Mouse (Mus musculus): ENCODE results near the gene Uhrf1. TPM values are rescaled to one million over a fixed set of nuclear protein-coding genes. Genes with fewer than 3 reads are reported as not detected.

Uhrf1 gene
- polyA plus RNA-seq, 1 experiment from 2014 or later: 21.5 TPM

- WGBS: 95% methylated on average over 5 of the region's 5 CpGs
- H3K27ac ChIP-seq (replicated peaks; ENCODE audit: low read depth, low read length): no peak overlapping the region
- DNase-seq (no peak), ATAC-seq (ENCODE audit: low FRiP score, low TSS enrichment) (no peak)
- no peak overlapping the region for H3K9ac ChIP-seq (replicated peaks; ENCODE audit: low read length)
- no peak overlapping the region for H3K4me2 ChIP-seq (ENCODE audit: low read length)
- no peaks in the 10 kb centered on the region for H3K36me3 ChIP-seq (ENCODE audit: control insufficient read depth, insufficient read depth, low read length)
- 0 out of 2 replicates have a peak, but pooled peaks cover 5% of the 10 kb centered on the region for H3K4me1 ChIP-seq (ENCODE audit: control insufficient read depth, insufficient read depth, low read length)
- H3K27me3 ChIP-seq (ENCODE audit: control insufficient read depth, insufficient read depth, low read length): no peaks in the 10 kb centered on the region
- H3K9me3 ChIP-seq (ENCODE audit: control insufficient read depth, low read length): no peaks in the 10 kb centered on the region
- no peak overlapping the region for H3K4me3 ChIP-seq (replicated peaks; ENCODE audit: low read depth, low read length)
Observed at GRCm38 (mm10) chr17:56278340-56278739, 24.8 kb upstream of the Uhrf1 start.

GRCm38 (mm10) chr17:56279481-56280155 is 23.5 kb upstream of the Uhrf1 start:
- H3K27me3 ChIP-seq (ENCODE audit: control insufficient read depth, insufficient read depth, low read length): no peaks in the 10 kb centered on the region
- no peak overlapping the region for H3K4me3 ChIP-seq (replicated peaks; ENCODE audit: low read depth, low read length)
- no peak overlapping the region for H3K9ac ChIP-seq (replicated peaks; ENCODE audit: low read length)
- H3K4me2 ChIP-seq (ENCODE audit: low read length): no peak overlapping the region
- H3K9me3 ChIP-seq (ENCODE audit: control insufficient read depth, low read length): no peaks in the 10 kb centered on the region
- ATAC-seq (ENCODE audit: low FRiP score, low TSS enrichment): no peak
- DNase-seq: no peak
- no peak overlapping the region for H3K27ac ChIP-seq (replicated peaks; ENCODE audit: low read depth, low read length)
- 97% methylated on average over 12 of the region's 12 CpGs for WGBS
- no peaks in the 10 kb centered on the region for H3K36me3 ChIP-seq (ENCODE audit: control insufficient read depth, insufficient read depth, low read length)
- H3K4me1 ChIP-seq (ENCODE audit: control insufficient read depth, insufficient read depth, low read length): 0 out of 2 replicates have a peak, but pooled peaks cover 5% of the 10 kb centered on the region

- Histone ChIP-seq H3K4me2 (ENCODE audit: low read length) (no peak overlapping the region), H3K27me3 (ENCODE audit: control insufficient read depth, insufficient read depth, low read length) (no peaks in the 10 kb centered on the region), H3K9me3 (ENCODE audit: control insufficient read depth, low read length) (no peaks in the 10 kb centered on the region), H3K36me3 (ENCODE audit: control insufficient read depth, insufficient read depth, low read length) (no peaks in the 10 kb centered on the region), H3K4me1 (ENCODE audit: control insufficient read depth, insufficient read depth, low read length) (0 out of 2 replicates have a peak, but pooled peaks cover 5% of the 10 kb centered on the region), H3K9ac (replicated peaks; ENCODE audit: low read length) (no peak overlapping the region), H3K27ac (replicated peaks; ENCODE audit: low read depth, low read length) (no peak overlapping the region), H3K4me3 (replicated peaks; ENCODE audit: low read depth, low read length) (no peak overlapping the region)
- ATAC-seq (ENCODE audit: low FRiP score, low TSS enrichment): no peak
- DNase-seq: no peak
- 91% methylated on average over 12 of the region's 12 CpGs for WGBS
Observed at GRCm38 (mm10) chr17:56281193-56281592, 21.9 kb upstream of the Uhrf1 start.

GRCm38 (mm10) chr17:56282802-56283201 is 20.3 kb upstream of the Uhrf1 start:
- H3K27ac ChIP-seq (replicated peaks; ENCODE audit: low read depth, low read length): no peak overlapping the region
- WGBS: 91% methylated on average over 4 of the region's 4 CpGs
- DNase-seq: no peak

GRCm38 (mm10) chr17:56283316-56283715 is 19.8 kb upstream of the Uhrf1 start:
- Histone ChIP-seq H3K4me2 (ENCODE audit: low read length) (no peak overlapping the region), H3K9me3 (ENCODE audit: control insufficient read depth, low read length) (no peaks in the 10 kb centered on the region), H3K4me1 (ENCODE audit: control insufficient read depth, insufficient read depth, low read length) (no peaks in the 10 kb centered on the region), H3K4me3 (replicated peaks; ENCODE audit: low read depth, low read length) (no peak overlapping the region), H3K9ac (replicated peaks; ENCODE audit: low read length) (no peak overlapping the region), H3K27ac (replicated peaks; ENCODE audit: low read depth, low read length) (no peak overlapping the region), H3K36me3 (ENCODE audit: control insufficient read depth, insufficient read depth, low read length) (no peaks in the 10 kb centered on the region), H3K27me3 (ENCODE audit: control insufficient read depth, insufficient read depth, low read length) (no peaks in the 10 kb centered on the region)
- ATAC-seq (ENCODE audit: low FRiP score, low TSS enrichment): no peak
- 94% methylated on average over 8 of the region's 8 CpGs for WGBS
- DNase-seq: no peak

More at GRCm38 (mm10) chr17:56282802-56283201, 20.3 kb upstream of the Uhrf1 start:
- Histone ChIP-seq H3K36me3 (ENCODE audit: control insufficient read depth, insufficient read depth, low read length) (no peaks in the 10 kb centered on the region), H3K4me1 (ENCODE audit: control insufficient read depth, insufficient read depth, low read length) (no peaks in the 10 kb centered on the region), H3K9me3 (ENCODE audit: control insufficient read depth, low read length) (no peaks in the 10 kb centered on the region), H3K27me3 (ENCODE audit: control insufficient read depth, insufficient read depth, low read length) (no peaks in the 10 kb centered on the region), H3K4me2 (ENCODE audit: low read length) (no peak overlapping the region), H3K4me3 (replicated peaks; ENCODE audit: low read depth, low read length) (no peak overlapping the region), H3K9ac (replicated peaks; ENCODE audit: low read length) (no peak overlapping the region)
- no peak for ATAC-seq (ENCODE audit: low FRiP score, low TSS enrichment)

- Histone ChIP-seq H3K36me3 (ENCODE audit: control insufficient read depth, insufficient read depth, low read length) (no peaks in the 10 kb centered on the region), H3K27me3 (ENCODE audit: control insufficient read depth, insufficient read depth, low read length) (no peaks in the 10 kb centered on the region), H3K4me2 (ENCODE audit: low read length) (no peak overlapping the region), H3K9ac (replicated peaks; ENCODE audit: low read length) (no peak overlapping the region), H3K9me3 (ENCODE audit: control insufficient read depth, low read length) (no peaks in the 10 kb centered on the region), H3K4me3 (replicated peaks; ENCODE audit: low read depth, low read length) (no peak overlapping the region), H3K4me1 (ENCODE audit: control insufficient read depth, insufficient read depth, low read length) (peaks cover 17% of the 10 kb centered on the region), H3K27ac (replicated peaks; ENCODE audit: low read depth, low read length) (no peak overlapping the region)
- no peak for ATAC-seq (ENCODE audit: low FRiP score, low TSS enrichment)
- DNase-seq: no peak
- WGBS: 93% methylated on average over 11 of the region's 11 CpGs
Observed at GRCm38 (mm10) chr17:56285995-56286394, 17.1 kb upstream of the Uhrf1 start.

GRCm38 (mm10) chr17:56287830-56288229 is 15.3 kb upstream of the Uhrf1 start:
- Histone ChIP-seq H3K4me3 (replicated peaks; ENCODE audit: low read depth, low read length) (no peak overlapping the region), H3K27ac (replicated peaks; ENCODE audit: low read depth, low read length) (no peak overlapping the region), H3K27me3 (ENCODE audit: control insufficient read depth, insufficient read depth, low read length) (no peaks in the 10 kb centered on the region), H3K36me3 (ENCODE audit: control insufficient read depth, insufficient read depth, low read length) (no peaks in the 10 kb centered on the region), H3K4me2 (ENCODE audit: low read length) (no peak overlapping the region), H3K9me3 (ENCODE audit: control insufficient read depth, low read length) (no peaks in the 10 kb centered on the region), H3K9ac (replicated peaks; ENCODE audit: low read length) (no peak overlapping the region), H3K4me1 (ENCODE audit: control insufficient read depth, insufficient read depth, low read length) (peaks cover 22% of the 10 kb centered on the region)
- ATAC-seq (ENCODE audit: low FRiP score, low TSS enrichment): no peak
- no peak for DNase-seq
- WGBS: 72% methylated on average over 3 of the region's 3 CpGs

- H3K27me3 ChIP-seq (ENCODE audit: control insufficient read depth, insufficient read depth, low read length): no peaks in the 10 kb centered on the region
- H3K4me3 ChIP-seq (replicated peaks; ENCODE audit: low read depth, low read length): no peak overlapping the region
- no peak for ATAC-seq (ENCODE audit: low FRiP score, low TSS enrichment)
- DNase-seq: no peak
- no peaks in the 10 kb centered on the region for H3K36me3 ChIP-seq (ENCODE audit: control insufficient read depth, insufficient read depth, low read length)
- H3K4me2 ChIP-seq (ENCODE audit: low read length): peak overlapping the region; percentile 33
- H3K4me1 ChIP-seq (ENCODE audit: control insufficient read depth, insufficient read depth, low read length): peaks cover 22% of the 10 kb centered on the region
- H3K9me3 ChIP-seq (ENCODE audit: control insufficient read depth, low read length): no peaks in the 10 kb centered on the region
- whole genome bisulfite sequencing: 42% methylated on average over 3 of the region's 3 CpGs
- peak overlapping the region; percentile 62 for H3K27ac ChIP-seq (replicated peaks; ENCODE audit: low read depth, low read length)
- no peak overlapping the region for H3K9ac ChIP-seq (replicated peaks; ENCODE audit: low read length)
Observed at GRCm38 (mm10) chr17:56288866-56289265, 14.3 kb upstream of the Uhrf1 start.

Data from midbrain, embryonic 14.5 days (tissue).